Mouse (Mus musculus): ENCODE measurements around the gene Tmpo.

The Tmpo gene

GRCm38 (mm10) chr10:91102799-91103590, 78.1 kb downstream of the Tmpo start:
- DNase-seq: no peak

DNA sequence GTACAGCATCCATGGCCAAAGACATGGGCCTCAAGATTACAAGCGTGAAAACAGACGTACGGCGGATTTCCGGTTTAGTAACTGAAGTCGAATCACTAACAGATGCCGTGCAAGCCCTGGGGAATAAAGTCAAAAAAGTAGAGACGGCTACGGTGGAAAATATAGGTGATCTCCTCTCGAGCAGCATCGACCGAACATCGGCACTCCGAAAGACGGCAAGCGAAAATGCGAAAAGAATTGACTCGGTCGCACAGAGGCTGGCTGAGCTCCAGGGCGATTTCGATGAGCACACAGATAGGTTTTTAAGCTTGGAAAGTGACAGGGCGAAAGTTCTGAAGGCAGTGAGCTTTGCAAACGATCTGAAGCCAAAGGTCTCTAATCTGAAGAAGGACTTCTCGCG, 79.2 kb downstream of the Tmpo start:
- no peak for DNase-seq

DNA sequence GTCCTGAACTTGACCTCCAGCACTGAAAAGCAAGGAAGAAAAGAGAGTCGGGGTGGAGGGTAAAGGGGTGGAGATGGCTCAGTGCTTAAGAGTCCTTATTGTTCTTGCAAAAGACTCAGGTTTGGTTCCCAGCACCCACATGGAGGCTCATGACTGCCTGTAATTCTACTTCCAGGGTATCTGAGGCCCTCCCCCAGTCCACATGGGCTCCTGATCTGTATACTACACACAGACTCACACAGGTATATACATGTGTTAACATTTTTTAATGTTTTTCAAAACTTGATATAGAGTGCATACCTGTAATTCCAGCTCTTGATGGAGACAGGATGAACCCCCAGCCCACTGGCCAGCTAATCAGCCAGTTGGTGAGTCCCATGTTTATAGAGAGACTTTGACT, 81.0 kb downstream of the Tmpo start:
- DNase-seq: no peak

GRCm38 (mm10) chr10:91098056-91098455, 83.1 kb downstream of the Tmpo start:
- no peak for DNase-seq
